Mouse (Mus musculus) macrophage (primary cell): Measurements from ENCODE around the gene Shb. TPM values are rescaled to one million over a fixed set of nuclear protein-coding genes. Genes with fewer than 3 reads are reported as not detected.

Source experiments
- H3K27ac ChIP-seq: fragments of 350-480 bp; formaldehyde crosslinking; 2 replicates; pipeline ENCODE4 v1.9.0; 2021
- H3K36me3 ChIP-seq: fragments of 350-480 bp; formaldehyde crosslinking; 2 replicates; pipeline ENCODE4 v1.9.0; 2021; ENCODE audit errors: inconsistent target
- H3K4me3 ChIP-seq: fragments of 350-480 bp; formaldehyde crosslinking; 2 replicates; pipeline ENCODE4 v1.9.0; 2021; ENCODE audit errors: inconsistent target
- H3K79me2 ChIP-seq: fragments of 350-480 bp; formaldehyde crosslinking; 2 replicates; pipeline ENCODE4 v1.9.0; 2021; ENCODE audit errors: inconsistent target
- WGBS: methylation state at CpG from one replicate; pipeline ENCODE4 v1.1.7; 2026; ENCODE audit warnings: inconsistent platforms; ENCODE audit not compliant: missing documents; 5-methylcytosine and 5-hydroxymethylcytosine counted together
- polyA plus RNA-seq: library from polyadenylated mRNA; stranded (reverse); fragments of 250-400 nt; gene quantifications from 3 replicates; pipeline ENCODE4 v1.2.4, GENCODE M21; 2018; ENCODE audit warnings: inconsistent platforms

Shb gene
- polyA plus RNA-seq, 1 experiment from 2014 or later = 3.2 TPM

DNA sequence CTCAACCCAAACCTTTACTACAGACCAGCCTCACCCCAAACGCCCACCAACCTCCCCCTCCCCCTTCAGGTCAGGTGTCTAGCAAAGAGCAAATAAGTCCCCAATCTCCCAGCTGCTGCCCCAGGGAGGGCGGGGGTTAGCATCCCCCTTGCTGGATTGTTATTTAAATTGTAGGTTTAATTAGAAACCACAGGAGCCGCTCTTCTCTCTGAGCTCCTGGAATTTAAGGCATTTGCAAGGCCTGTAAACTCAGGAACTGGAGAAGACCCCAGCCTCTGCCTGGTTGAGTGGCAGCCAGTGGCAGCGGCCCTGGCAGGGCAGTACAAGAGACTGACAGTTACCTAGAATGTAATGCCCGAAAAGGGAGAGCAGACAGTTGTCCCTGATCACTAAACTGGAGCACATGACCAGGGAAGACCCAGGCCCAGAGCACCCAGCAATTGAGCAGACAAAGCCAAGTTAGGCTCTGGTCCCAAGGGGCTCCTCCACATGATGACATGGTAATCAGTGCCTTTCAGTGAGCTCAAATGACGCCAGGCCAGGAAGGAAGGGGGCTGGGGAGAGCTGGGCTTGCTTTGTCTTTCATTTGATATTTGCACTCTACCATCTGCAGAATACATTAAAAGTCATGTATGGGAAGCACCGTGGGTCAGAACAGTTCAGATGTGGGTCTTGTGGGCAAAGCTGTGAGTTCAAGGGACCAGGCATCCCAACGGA is 42.1 kb downstream of the Shb start:
- no peaks in the 10 kb centered on the region for H3K36me3 ChIP-seq
- 58% methylated on average over 8 of the region's 8 CpGs for WGBS
- H3K27ac ChIP-seq = peak overlapping the region; percentile 60

DNA sequence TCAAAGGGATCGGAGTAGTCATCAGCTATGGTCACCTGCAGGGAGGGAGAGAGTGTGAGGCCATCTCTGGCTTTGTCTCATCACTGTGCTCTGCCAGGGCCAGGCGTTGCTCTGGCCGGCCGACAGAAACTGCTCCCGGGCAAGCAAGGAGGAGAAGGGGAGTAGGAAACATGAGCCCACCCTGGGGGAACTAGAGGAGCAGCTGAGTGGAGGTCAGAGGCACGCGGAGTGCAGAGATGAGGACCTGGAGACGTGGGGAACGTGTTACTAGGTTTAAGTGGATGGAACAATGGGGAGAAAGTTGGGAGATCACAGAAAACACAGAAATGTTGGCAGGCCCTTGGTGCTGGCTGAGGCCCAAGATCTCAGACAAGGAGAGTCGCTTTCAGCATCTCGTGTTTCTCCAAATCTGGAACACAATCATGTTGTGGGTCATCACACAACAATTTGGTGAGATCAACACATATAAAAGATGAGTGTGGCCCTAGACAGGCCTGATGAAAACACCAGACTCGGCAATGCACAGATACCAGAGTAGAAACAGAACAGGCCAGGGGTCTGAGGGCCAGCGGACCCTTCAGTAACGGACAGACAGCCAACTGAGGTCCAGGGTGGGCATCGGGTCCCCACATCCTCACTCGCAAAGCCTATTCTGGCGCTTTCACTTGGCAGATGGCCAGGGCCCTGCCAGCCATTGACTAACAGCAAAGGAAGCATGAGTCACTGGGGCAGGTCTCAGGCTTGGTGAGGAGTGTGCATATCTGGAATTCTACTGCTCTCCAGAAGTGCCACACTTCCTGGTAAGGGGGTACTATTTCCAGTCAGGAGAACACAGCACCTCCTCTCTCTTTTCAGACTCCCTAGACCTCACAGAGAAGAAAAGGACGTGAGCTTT is 42.9 kb downstream of the Shb start:
- 42% methylated on average over 16 of the region's 18 CpGs for WGBS
- no peaks in the 10 kb centered on the region for H3K79me2 ChIP-seq
- peak overlapping the region; percentile 60 for H3K27ac ChIP-seq
- H3K4me3 ChIP-seq = no peak overlapping the region
- H3K36me3 ChIP-seq = no peaks in the 10 kb centered on the region

More for the DNA sequence above, 42.1 kb downstream of the Shb start:
- no peaks in the 10 kb centered on the region for H3K79me2 ChIP-seq
- H3K4me3 ChIP-seq = no peak overlapping the region

DNA sequence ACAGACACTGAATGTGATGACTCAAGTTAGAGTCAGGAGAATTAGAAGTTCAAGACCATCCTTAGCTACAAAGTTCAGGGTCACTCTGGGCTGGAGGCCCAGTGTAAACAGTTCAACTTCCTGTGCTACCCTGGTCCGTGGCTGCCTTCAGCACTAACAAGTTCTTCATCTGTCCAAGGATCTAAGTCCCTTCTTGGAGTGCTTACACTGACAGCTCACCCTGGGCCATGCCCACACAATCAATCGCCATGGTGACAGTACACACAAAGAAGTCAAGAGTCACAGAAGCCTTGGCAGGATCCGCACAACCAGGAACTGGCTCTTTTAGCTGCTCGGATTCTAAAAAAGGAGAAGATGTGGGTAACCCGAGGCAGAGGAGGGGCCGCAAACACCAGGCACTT is 44.6 kb downstream of the Shb start:
- no peaks in the 10 kb centered on the region for H3K36me3 ChIP-seq
- WGBS = 1% methylated on average over 6 of the region's 6 CpGs
- H3K79me2 ChIP-seq = no peaks in the 10 kb centered on the region
- H3K27ac ChIP-seq = peak overlapping the region; percentile 55
- H3K4me3 ChIP-seq = no peak overlapping the region

DNA sequence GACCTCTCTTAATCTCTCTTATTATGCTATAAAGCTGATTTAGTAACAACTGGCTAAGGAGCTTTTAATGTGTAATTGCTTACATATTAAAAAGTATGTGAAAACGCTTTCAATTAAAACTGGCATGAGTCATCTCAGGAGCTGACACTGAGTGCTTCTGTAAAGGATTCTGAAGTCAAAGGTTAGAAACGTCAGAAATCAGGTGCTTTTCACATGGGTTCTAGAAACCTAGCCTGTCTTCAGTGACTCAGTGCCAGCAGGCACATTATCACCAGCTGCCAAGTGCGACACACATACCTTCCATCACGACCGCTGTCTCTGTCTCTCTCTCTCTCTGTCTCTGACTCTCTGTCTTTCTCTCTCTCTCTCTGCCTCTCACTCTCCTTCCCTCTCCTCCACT is 47.2 kb downstream of the Shb start:
- no peak overlapping the region for H3K4me3 ChIP-seq
- H3K27ac ChIP-seq = no peak overlapping the region
- H3K36me3 ChIP-seq = no peaks in the 10 kb centered on the region
- 97% methylated on average over 5 of the region's 5 CpGs for WGBS
- H3K79me2 ChIP-seq = no peaks in the 10 kb centered on the region

DNA sequence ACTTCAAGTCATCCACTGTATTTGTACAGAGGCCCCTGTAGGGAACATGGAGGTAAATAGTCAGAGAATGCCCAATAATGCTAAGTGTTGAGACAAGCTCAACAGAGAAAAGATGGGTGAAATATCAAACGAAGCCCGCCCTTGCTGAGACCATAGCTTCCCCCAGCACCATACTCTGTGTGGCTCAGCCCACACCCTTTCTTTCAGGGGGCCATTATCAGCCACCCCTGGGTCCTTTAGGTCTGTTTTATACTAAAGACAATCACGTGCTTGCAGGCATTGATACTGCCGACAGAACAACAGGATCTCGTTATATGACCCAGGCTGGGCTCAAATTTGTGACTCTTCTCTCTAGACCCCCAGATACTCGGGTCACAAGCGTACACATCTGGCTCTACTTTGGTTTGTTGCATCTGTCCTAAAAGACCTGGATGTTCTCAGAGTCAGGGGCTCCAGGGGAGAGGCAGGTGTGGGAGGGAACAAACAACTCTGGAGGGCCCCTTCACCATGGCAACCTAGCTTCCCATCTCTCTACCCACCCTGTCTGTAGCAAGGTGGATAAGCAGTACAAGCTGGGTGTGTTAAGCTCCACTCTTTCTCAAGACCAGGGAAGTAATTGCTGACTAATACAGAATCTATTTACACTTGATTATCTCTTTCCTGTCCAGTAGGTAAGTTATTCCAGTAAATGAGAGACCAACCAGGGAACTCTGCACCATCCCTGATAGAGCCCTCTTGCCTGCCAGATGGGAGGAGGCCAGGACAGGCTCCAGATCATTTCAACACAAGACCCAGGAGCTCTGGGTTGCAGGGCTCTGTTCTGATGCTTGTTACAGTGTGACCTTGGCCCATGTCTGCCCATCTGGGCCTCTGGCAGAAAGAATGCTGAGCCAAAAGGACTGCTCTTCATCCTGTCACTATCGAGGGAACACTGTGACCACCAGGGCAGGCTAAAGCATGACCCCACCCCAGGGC is 48.7 kb downstream of the Shb start:
- no peaks in the 10 kb centered on the region for H3K36me3 ChIP-seq
- 83% methylated on average over 7 of the region's 8 CpGs for WGBS
- no peak overlapping the region for H3K4me3 ChIP-seq
- H3K79me2 ChIP-seq = no peaks in the 10 kb centered on the region
- no peak overlapping the region for H3K27ac ChIP-seq

DNA sequence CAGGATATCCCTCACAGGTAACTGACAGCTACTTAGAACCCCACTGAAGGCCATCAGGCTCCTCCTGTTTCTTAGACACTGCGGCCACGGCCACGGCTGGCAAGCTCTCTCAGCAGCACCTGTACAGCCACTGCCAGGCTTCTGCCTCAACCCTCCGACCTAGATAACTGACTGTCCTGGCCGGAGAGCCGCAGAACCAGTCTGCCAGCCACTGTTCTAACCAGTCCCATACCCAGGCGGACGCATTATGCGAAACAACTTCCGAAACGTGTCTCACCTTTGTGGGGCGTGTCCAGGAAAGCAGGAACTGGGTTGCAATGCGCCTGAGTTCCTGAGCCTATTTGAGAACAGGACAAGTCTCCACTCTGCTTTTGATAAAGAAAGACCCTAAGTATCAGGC is 50.0 kb downstream of the Shb start:
- Histone ChIP-seq H3K27ac (no peak overlapping the region), H3K36me3 (no peaks in the 10 kb centered on the region), H3K79me2 (no peaks in the 10 kb centered on the region), H3K4me3 (no peak overlapping the region)
- WGBS = 90% methylated on average over 13 of the region's 13 CpGs

DNA sequence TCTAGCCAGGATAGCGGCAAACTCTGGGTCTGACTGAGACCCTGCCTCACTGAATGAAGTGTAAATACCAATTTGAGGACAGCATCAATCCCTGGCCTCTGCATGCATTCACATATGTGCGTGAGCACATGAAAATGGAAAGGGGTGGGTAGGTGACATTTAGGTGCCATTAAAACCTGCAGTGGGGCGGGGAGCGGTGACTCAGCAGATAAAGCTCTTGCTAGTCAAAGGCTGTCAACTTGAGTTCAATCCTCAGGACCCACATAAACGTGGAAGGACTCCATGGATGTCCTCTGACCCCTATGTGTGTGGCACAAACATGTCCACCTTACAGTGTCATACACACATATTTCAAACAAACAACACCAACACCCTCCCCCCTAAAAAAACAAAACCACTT is 50.8 kb downstream of the Shb start:
- no peaks in the 10 kb centered on the region for H3K79me2 ChIP-seq
- no peak overlapping the region for H3K4me3 ChIP-seq
- WGBS = 89% methylated on average over 5 of the region's 5 CpGs
- no peak overlapping the region for H3K27ac ChIP-seq
- H3K36me3 ChIP-seq = no peaks in the 10 kb centered on the region

DNA sequence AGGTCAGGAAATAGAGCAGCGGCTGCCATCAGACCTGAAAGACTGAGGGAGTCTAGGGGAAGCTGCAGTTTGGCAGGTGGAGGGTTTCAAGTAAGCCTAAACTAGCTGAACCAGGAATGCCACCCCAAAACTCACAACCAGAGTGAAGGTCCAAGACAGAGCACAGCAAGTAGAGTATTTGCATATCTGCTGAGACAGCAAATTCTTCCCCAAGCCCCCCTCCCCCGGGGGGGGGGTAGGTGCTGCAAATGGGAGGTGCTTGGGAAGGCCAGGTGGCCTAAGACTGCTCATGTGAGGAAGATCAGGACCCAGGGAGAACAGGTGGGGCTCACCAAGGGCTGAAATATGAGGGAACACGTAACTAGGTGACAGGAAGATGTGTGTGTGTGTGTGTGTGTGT is 51.7 kb downstream of the Shb start:
- Histone ChIP-seq H3K4me3 (no peak overlapping the region), H3K36me3 (no peaks in the 10 kb centered on the region), H3K27ac (no peak overlapping the region), H3K79me2 (no peaks in the 10 kb centered on the region)
- WGBS = 76% methylated on average over 3 of the region's 3 CpGs

DNA sequence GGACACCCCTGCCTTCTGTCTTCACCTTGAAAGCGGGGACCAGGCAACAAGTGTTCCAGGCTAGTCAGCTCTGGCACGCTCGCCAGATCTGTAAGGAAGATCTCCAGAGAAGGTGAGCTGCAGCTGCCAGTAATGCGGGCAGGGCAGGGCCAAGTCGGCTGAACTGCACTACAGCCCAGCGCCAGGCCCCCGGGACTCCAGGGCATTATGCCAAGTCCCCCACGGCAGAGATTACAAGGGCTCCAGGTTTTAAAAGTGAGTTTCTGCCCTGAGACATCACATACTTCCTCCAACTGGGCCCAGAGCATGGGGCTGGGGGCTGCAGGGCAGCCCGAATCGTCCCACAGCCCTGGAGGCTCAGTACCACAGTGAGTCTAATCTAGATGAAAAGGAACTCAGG is 52.8 kb downstream of the Shb start:
- H3K79me2 ChIP-seq = no peaks in the 10 kb centered on the region
- H3K27ac ChIP-seq = no peak overlapping the region
- no peaks in the 10 kb centered on the region for H3K36me3 ChIP-seq
- 93% methylated on average over 10 of the region's 10 CpGs for WGBS
- H3K4me3 ChIP-seq = no peak overlapping the region

DNA sequence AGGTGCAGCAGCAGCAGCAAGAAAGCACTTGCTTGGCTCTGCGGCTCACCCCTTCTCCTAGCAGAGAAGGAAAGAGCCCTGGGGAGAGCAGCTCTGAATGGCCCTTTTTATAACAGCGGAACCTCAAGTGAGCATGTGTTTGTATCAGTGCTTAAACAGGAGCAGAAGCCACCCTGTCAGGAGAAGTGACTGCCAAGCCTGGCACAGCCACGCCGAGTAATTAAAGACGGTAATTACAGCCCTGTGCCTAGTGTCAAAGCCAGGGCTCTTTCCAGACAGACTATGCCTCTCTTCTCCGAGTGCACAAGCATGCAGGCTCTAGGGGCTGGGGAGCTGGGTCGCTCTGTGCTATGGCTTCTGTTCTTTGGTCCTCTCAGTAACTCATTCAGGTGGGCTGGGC is 54.1 kb downstream of the Shb start:
- Histone ChIP-seq H3K4me3 (no peak overlapping the region), H3K36me3 (no peaks in the 10 kb centered on the region), H3K79me2 (no peaks in the 10 kb centered on the region), H3K27ac (no peak overlapping the region)
- WGBS = 93% methylated on average over 7 of the region's 7 CpGs

DNA sequence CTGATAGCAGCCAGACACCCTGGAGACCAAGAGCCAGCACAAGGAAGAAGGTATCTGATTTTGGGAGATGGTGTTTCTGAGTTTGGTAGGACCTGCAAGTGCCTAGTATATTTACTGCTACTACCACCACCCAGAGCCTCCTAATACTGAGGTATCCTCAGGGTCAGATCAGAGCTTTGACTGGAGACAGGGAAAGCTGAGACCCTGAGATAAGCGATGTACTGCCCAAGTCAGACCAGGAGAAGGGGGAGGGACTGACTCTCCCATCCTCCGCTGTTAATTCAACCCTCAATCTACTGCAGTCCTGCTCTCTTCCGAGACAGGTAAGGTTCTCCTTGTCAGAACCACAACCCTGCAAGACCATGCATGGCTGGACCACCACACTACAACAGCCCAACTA is 55.2 kb downstream of the Shb start:
- H3K4me3 ChIP-seq = no peak overlapping the region
- no peak overlapping the region for H3K27ac ChIP-seq
- no peaks in the 10 kb centered on the region for H3K79me2 ChIP-seq
- no peaks in the 10 kb centered on the region for H3K36me3 ChIP-seq
- 89% methylated on average over 3 of the region's 3 CpGs for WGBS

DNA sequence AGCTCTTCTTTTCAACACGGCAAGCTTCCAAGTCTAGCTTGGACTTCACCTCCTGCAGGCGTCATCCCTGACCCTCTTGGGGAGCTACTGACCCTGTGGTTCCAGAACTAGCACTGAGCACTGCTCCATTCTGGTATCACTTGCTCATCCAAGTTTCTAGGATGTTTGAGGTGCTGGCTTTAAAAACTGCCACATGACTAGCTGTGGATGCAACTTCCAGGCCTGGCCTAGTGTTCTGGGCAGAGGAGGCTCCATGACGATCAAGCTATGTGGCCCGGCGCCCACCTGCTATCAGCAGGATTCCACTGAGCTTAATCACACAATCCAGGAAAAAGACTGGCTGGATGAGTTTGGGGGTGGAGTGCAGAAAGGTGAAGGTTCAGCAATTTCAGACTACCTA is 57.4 kb downstream of the Shb start:
- Histone ChIP-seq H3K36me3 (no peaks in the 10 kb centered on the region), H3K27ac (no peak overlapping the region), H3K4me3 (no peak overlapping the region), H3K79me2 (no peaks in the 10 kb centered on the region)
- 90% methylated on average over 5 of the region's 5 CpGs for WGBS

DNA sequence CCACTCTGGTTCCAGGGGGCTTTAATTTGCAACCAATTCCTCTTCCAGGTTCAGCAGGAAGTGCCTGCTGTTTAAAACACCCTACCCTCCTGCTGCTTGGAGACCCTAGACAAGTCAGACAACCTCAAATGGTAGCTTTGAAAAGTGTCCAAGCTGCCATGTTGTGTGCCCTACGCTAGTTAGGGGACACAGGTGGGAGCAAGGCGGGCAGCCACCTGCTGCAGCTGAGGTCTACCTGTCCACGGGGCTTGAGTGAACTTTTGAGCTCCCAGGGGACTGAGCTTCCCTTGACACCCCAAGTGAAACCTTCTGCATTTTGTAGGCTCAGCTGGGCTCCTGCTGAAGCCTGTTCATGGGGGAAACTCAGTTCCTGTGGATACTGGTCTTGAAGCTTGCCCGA is 58.1 kb downstream of the Shb start:
- Histone ChIP-seq H3K4me3 (no peak overlapping the region), H3K36me3 (no peaks in the 10 kb centered on the region), H3K27ac (no peak overlapping the region), H3K79me2 (no peaks in the 10 kb centered on the region)
- WGBS = 90% methylated on average over 4 of the region's 4 CpGs

DNA sequence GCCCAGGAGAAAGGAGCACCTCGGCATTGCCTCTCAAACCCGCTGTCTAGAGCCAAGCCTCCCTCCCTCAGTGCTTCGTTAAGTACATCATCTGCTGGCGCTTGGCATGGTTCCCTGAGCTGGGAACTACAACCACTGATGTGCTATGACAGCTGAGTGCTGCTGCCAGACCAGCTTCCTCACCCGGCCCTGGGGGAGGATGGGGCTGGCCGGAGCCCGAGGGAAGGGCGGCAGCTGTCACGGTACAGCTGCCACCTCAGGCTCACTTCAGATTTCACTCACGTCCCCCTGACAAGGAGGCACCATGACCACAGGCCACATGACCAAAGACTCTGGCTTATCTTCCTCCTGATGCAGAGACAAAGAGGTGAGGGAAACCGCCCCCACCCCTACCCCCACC is 59.1 kb downstream of the Shb start:
- 25% methylated on average over 11 of the region's 11 CpGs for WGBS
- Histone ChIP-seq H3K36me3 (no peaks in the 10 kb centered on the region), H3K4me3 (no peak overlapping the region), H3K79me2 (no peaks in the 10 kb centered on the region), H3K27ac (no peak overlapping the region)
